Mouse (Mus musculus): Measurements from ENCODE around the gene Ankrd2. TPM values are rescaled to one million over a fixed set of nuclear protein-coding genes. Genes with fewer than 3 reads are reported as not detected.

Ankrd2 gene
- total and polyA plus RNA-seq, 2 experiments from 2014 or later, result 0.14 TPM; not detected in 1

GRCm38 (mm10) chr19:42085690-42086089 is 49.9 kb downstream of the Ankrd2 start:
- H3K4me3 ChIP-seq (ENCODE audit: low read depth, low read length), result peak overlapping the region; percentile 55
- TF ChIP-seq EP300 (IDR thresholded peaks at IDR 0.05; ENCODE audit: low read depth) (no peak), CTCF (IDR thresholded peaks at IDR 0.05; ENCODE audit: low read depth) (no peak)
- 0 out of 2 replicates have a peak overlapping the region, but pooled peaks have one; percentile 18 for H3K9ac ChIP-seq (replicated peaks; ENCODE audit: low read depth, low read length)
- no peak for DNase-seq (ENCODE audit: low spot score)
- H3K27me3 ChIP-seq (ENCODE audit: control insufficient read depth, insufficient read depth, low read length), result no peaks in the 10 kb centered on the region
- peaks cover 10% of the 10 kb centered on the region for H3K4me1 ChIP-seq (ENCODE audit: control insufficient read depth, insufficient read depth)
- no peaks in the 10 kb centered on the region for H3K9me3 ChIP-seq (replicated peaks; ENCODE audit: control insufficient read depth, low read length)
- no peak for ATAC-seq (ENCODE audit: insufficient read depth, low read depth)
- H3K36me3 ChIP-seq (replicated peaks; ENCODE audit: control insufficient read depth, insufficient read depth, low read length), result no peaks in the 10 kb centered on the region
- WGBS, result 6% methylated on average over 10 of the region's 10 CpGs
- no peak overlapping the region for H3K27ac ChIP-seq (ENCODE audit: low read depth)
- H3K4me2 ChIP-seq (ENCODE audit: low read depth, low read length), result peak overlapping the region; percentile 75

GRCm38 (mm10) chr19:42086166-42086565 is 50.4 kb downstream of the Ankrd2 start, which contains the start of gene Morn4:
TSS of gene Morn4 (minus strand) at chr19:42086357.
- TF ChIP-seq CTCF (IDR thresholded peaks at IDR 0.05; ENCODE audit: low read depth) (no peak), EP300 (IDR thresholded peaks at IDR 0.05; ENCODE audit: low read depth) (no peak)
- DNase-seq (ENCODE audit: low spot score) (peak; percentile 81), ATAC-seq (ENCODE audit: insufficient read depth, low read depth) (peak; percentile 34)
- Histone ChIP-seq H3K27ac (ENCODE audit: low read depth) (no peak within 1 kb of the TSS), H3K4me1 (ENCODE audit: control insufficient read depth, insufficient read depth) (peaks cover 12% of the 10 kb centered on the region), H3K36me3 (replicated peaks; ENCODE audit: control insufficient read depth, insufficient read depth, low read length) (no peaks in the 10 kb centered on the region), H3K9ac (replicated peaks; ENCODE audit: low read depth, low read length) (0 out of 2 replicates have a peak within 1 kb of the TSS, but pooled peaks have one; percentile 18), H3K9me3 (replicated peaks; ENCODE audit: control insufficient read depth, low read length) (no peaks in the 10 kb centered on the region), H3K27me3 (ENCODE audit: control insufficient read depth, insufficient read depth, low read length) (no peaks in the 10 kb centered on the region), H3K4me2 (ENCODE audit: low read depth, low read length) (peak within 1 kb of the TSS; percentile 75), H3K4me3 (ENCODE audit: low read depth, low read length) (peak within 1 kb of the TSS; percentile 55)
- WGBS, result under 1% methylated on average over 20 of the region's 21 CpGs

GRCm38 (mm10) chr19:42089103-42089747 is 53.4 kb downstream of the Ankrd2 start:
- H3K4me2 ChIP-seq (ENCODE audit: low read depth, low read length), result peak overlapping the region; percentile 66
- peak overlapping the region; percentile 85 for H3K27ac ChIP-seq (ENCODE audit: low read depth)
- DNase-seq (ENCODE audit: low spot score) (peak; percentile 63), ATAC-seq (ENCODE audit: insufficient read depth, low read depth) (no peak)
- no peaks in the 10 kb centered on the region for H3K27me3 ChIP-seq (ENCODE audit: control insufficient read depth, insufficient read depth, low read length)
- TF ChIP-seq EP300 (IDR thresholded peaks at IDR 0.05; ENCODE audit: low read depth) (no peak; the same call in 1 of the 2 replicates), CTCF (IDR thresholded peaks at IDR 0.05; ENCODE audit: low read depth) (no peak)
- peak overlapping the region; percentile 90 for H3K4me3 ChIP-seq (ENCODE audit: low read depth, low read length)
- peaks cover 16% of the 10 kb centered on the region for H3K4me1 ChIP-seq (ENCODE audit: control insufficient read depth, insufficient read depth)
- H3K9me3 ChIP-seq (replicated peaks; ENCODE audit: control insufficient read depth, low read length), result no peaks in the 10 kb centered on the region
- 23% methylated on average over 14 of the region's 14 CpGs for WGBS
- 0 out of 2 replicates have a peak overlapping the region, but pooled peaks have one; percentile 41 for H3K9ac ChIP-seq (replicated peaks; ENCODE audit: low read depth, low read length)
- H3K36me3 ChIP-seq (replicated peaks; ENCODE audit: control insufficient read depth, insufficient read depth, low read length), result peaks cover 5% of the 10 kb centered on the region

GRCm38 (mm10) chr19:42089748-42090595 is 54.2 kb downstream of the Ankrd2 start, which contains the start of gene Pi4k2a:
TSS of gene Pi4k2a (plus strand) at chr19:42090470.
- DNase-seq (ENCODE audit: low spot score), result peak; percentile 99

GRCm38 (mm10) chr19:42090637-42091141 is 54.9 kb downstream of the Ankrd2 start:
- H3K4me1 ChIP-seq (ENCODE audit: control insufficient read depth, insufficient read depth), result peaks cover 16% of the 10 kb centered on the region
- H3K4me3 ChIP-seq (ENCODE audit: low read depth, low read length), result peak overlapping the region; percentile 90
- TF ChIP-seq EP300 (IDR thresholded peaks at IDR 0.05; ENCODE audit: low read depth) (no peak), CTCF (IDR thresholded peaks at IDR 0.05; ENCODE audit: low read depth) (no peak)
- no peaks in the 10 kb centered on the region for H3K27me3 ChIP-seq (ENCODE audit: control insufficient read depth, insufficient read depth, low read length)
- H3K4me2 ChIP-seq (ENCODE audit: low read depth, low read length), result peak overlapping the region; percentile 77
- H3K9me3 ChIP-seq (replicated peaks; ENCODE audit: control insufficient read depth, low read length), result no peaks in the 10 kb centered on the region
- H3K9ac ChIP-seq (replicated peaks; ENCODE audit: low read depth, low read length), result peak overlapping the region; percentile 90
- WGBS, result 0% methylated on average over 49 of the region's 52 CpGs
- H3K27ac ChIP-seq (ENCODE audit: low read depth), result peak overlapping the region; percentile 93
- H3K36me3 ChIP-seq (replicated peaks; ENCODE audit: control insufficient read depth, insufficient read depth, low read length), result peaks cover 13% of the 10 kb centered on the region
- peak; percentile 30 for DNase-seq (ENCODE audit: low spot score)
- peak; percentile 43 for ATAC-seq (ENCODE audit: insufficient read depth, low read depth)

More at GRCm38 (mm10) chr19:42089748-42090595, 54.2 kb downstream of the Ankrd2 start, which contains the start of gene Pi4k2a:
- Histone ChIP-seq H3K27ac (ENCODE audit: low read depth) (peak within 1 kb of the TSS; percentile 93), H3K9ac (replicated peaks; ENCODE audit: low read depth, low read length) (peak within 1 kb of the TSS; percentile 90), H3K4me1 (ENCODE audit: control insufficient read depth, insufficient read depth) (peaks cover 16% of the 10 kb centered on the region), H3K9me3 (replicated peaks; ENCODE audit: control insufficient read depth, low read length) (no peaks in the 10 kb centered on the region), H3K4me2 (ENCODE audit: low read depth, low read length) (peak within 1 kb of the TSS; percentile 77), H3K36me3 (replicated peaks; ENCODE audit: control insufficient read depth, insufficient read depth, low read length) (peaks cover 10% of the 10 kb centered on the region), H3K4me3 (ENCODE audit: low read depth, low read length) (peak within 1 kb of the TSS; percentile 90), H3K27me3 (ENCODE audit: control insufficient read depth, insufficient read depth, low read length) (no peaks in the 10 kb centered on the region)
- TF ChIP-seq EP300 (IDR thresholded peaks at IDR 0.05; ENCODE audit: low read depth) (0 out of 2 replicates have a peak, but pooled peaks have one; percentile 16), CTCF (IDR thresholded peaks at IDR 0.05; ENCODE audit: low read depth) (no peak)
- peak; percentile 99 for ATAC-seq (ENCODE audit: insufficient read depth, low read depth)
- under 1% methylated on average over 51 of the region's 55 CpGs for WGBS

Other genes with a start within 250 kb of the Ankrd2 start
- gene Arhgap19, start 234.0 kb upstream of the Ankrd2 start, total RNA-seq (2014; rRNA removed; ENCODE audit: low replicate concordance), result 11.1 and 13.2 TPM in 2 replicates
- 2.4 and 2.7 TPM in 2 replicates for gene Arhgap19, start 234.0 kb upstream of the Ankrd2 start, polyA plus RNA-seq (2015; fragmentation: Nextera tagmentation; extraction: Ambion mirVana)
- 2.1 and 5.9 TPM in 2 replicates for gene Frat1, start 206.0 kb upstream of the Ankrd2 start, total RNA-seq (2014; rRNA removed; ENCODE audit: low replicate concordance)
- 3.4 and 5.2 TPM in 2 replicates for gene Frat1, start 206.0 kb upstream of the Ankrd2 start, polyA plus RNA-seq (2015; fragmentation: Nextera tagmentation; extraction: Ambion mirVana)
- gene Frat2, start 187.9 kb upstream of the Ankrd2 start, total RNA-seq (2014; rRNA removed; ENCODE audit: low replicate concordance), result 5.6 and 8.7 TPM in 2 replicates
- gene Frat2, start 187.9 kb upstream of the Ankrd2 start, polyA plus RNA-seq (2015; fragmentation: Nextera tagmentation; extraction: Ambion mirVana), result 1.4 and 1.9 TPM in 2 replicates
- gene Rrp12, start 139.8 kb upstream of the Ankrd2 start, total RNA-seq (2014; rRNA removed; ENCODE audit: low replicate concordance), result 4.5 and 7.7 TPM in 2 replicates
- gene Rrp12, start 139.8 kb upstream of the Ankrd2 start, polyA plus RNA-seq (2015; fragmentation: Nextera tagmentation; extraction: Ambion mirVana), result 4.8 and 7.7 TPM in 2 replicates
- 290 and 335 TPM in 2 replicates for gene Pgam1, start 124.1 kb upstream of the Ankrd2 start, total RNA-seq (2014; rRNA removed; ENCODE audit: low replicate concordance)
- 196 and 199 TPM in 2 replicates for gene Pgam1, start 124.1 kb upstream of the Ankrd2 start, polyA plus RNA-seq (2015; fragmentation: Nextera tagmentation; extraction: Ambion mirVana)
- gene Exosc1, start 102.6 kb upstream of the Ankrd2 start, total RNA-seq (2014; rRNA removed; ENCODE audit: low replicate concordance), result 1.7 and 14.9 TPM in 2 replicates
- gene Exosc1, start 102.6 kb upstream of the Ankrd2 start, polyA plus RNA-seq (2015; fragmentation: Nextera tagmentation; extraction: Ambion mirVana), result 32.1 and 32.6 TPM in 2 replicates
- gene Zdhhc16, start 102.5 kb upstream of the Ankrd2 start, total RNA-seq (2014; rRNA removed; ENCODE audit: low replicate concordance), result 44.3 and 53.2 TPM in 2 replicates
- gene Zdhhc16, start 102.5 kb upstream of the Ankrd2 start, polyA plus RNA-seq (2015; fragmentation: Nextera tagmentation; extraction: Ambion mirVana), result 37.3 and 38.3 TPM in 2 replicates
- gene Mms19, start 54.8 kb upstream of the Ankrd2 start, total RNA-seq (2014; rRNA removed; ENCODE audit: low replicate concordance), result 34.9 and 39.3 TPM in 2 replicates
- 11.5 and 13.1 TPM in 2 replicates for gene Mms19, start 54.8 kb upstream of the Ankrd2 start, polyA plus RNA-seq (2015; fragmentation: Nextera tagmentation; extraction: Ambion mirVana)
- 29.6 and 38.7 TPM in 2 replicates for gene Ubtd1, start 54.2 kb upstream of the Ankrd2 start, total RNA-seq (2014; rRNA removed; ENCODE audit: low replicate concordance)
- 21.9 and 24.8 TPM in 2 replicates for gene Ubtd1, start 54.2 kb upstream of the Ankrd2 start, polyA plus RNA-seq (2015; fragmentation: Nextera tagmentation; extraction: Ambion mirVana)
- 1.2 and 1.3 TPM in 2 replicates for gene Hoga1, start 9.6 kb downstream of the Ankrd2 start, total RNA-seq (2014; rRNA removed; ENCODE audit: low replicate concordance)
- 1.4 and 1.5 TPM in 2 replicates for gene Hoga1, start 9.6 kb downstream of the Ankrd2 start, polyA plus RNA-seq (2015; fragmentation: Nextera tagmentation; extraction: Ambion mirVana)
- gene 4933411K16Rik, start 16.2 kb downstream of the Ankrd2 start, total RNA-seq (2014; rRNA removed; ENCODE audit: low replicate concordance), result 0.15 TPM in 1 of 2 replicates, not detected in the other
- gene 4933411K16Rik, start 16.2 kb downstream of the Ankrd2 start, polyA plus RNA-seq (2015; fragmentation: Nextera tagmentation; extraction: Ambion mirVana), result not detected in 2 replicates
- 1.7 and 2.3 TPM in 2 replicates for gene Morn4, start 50.4 kb downstream of the Ankrd2 start, total RNA-seq (2014; rRNA removed; ENCODE audit: low replicate concordance)
- gene Morn4, start 50.4 kb downstream of the Ankrd2 start, polyA plus RNA-seq (2015; fragmentation: Nextera tagmentation; extraction: Ambion mirVana), result 5.2 and 5.7 TPM in 2 replicates
- gene Pi4k2a, start 54.5 kb downstream of the Ankrd2 start, total RNA-seq (2014; rRNA removed; ENCODE audit: low replicate concordance), result 6.7 and 6.9 TPM in 2 replicates
- 12.6 and 13.4 TPM in 2 replicates for gene Pi4k2a, start 54.5 kb downstream of the Ankrd2 start, polyA plus RNA-seq (2015; fragmentation: Nextera tagmentation; extraction: Ambion mirVana)
- gene Avpi1, start 93.1 kb downstream of the Ankrd2 start, total RNA-seq (2014; rRNA removed; ENCODE audit: low replicate concordance), result 39.9 and 52.6 TPM in 2 replicates
- gene Avpi1, start 93.1 kb downstream of the Ankrd2 start, polyA plus RNA-seq (2015; fragmentation: Nextera tagmentation; extraction: Ambion mirVana), result 43.0 and 46.0 TPM in 2 replicates
- gene Marveld1, start 111.4 kb downstream of the Ankrd2 start, total RNA-seq (2014; rRNA removed; ENCODE audit: low replicate concordance), result 35.0 and 44.6 TPM in 2 replicates
- 7.2 and 8.6 TPM in 2 replicates for gene Marveld1, start 111.4 kb downstream of the Ankrd2 start, polyA plus RNA-seq (2015; fragmentation: Nextera tagmentation; extraction: Ambion mirVana)
- 20.4 and 27.2 TPM in 2 replicates for gene Zfyve27, start 128.0 kb downstream of the Ankrd2 start, total RNA-seq (2014; rRNA removed; ENCODE audit: low replicate concordance)
- 16.2 and 18.3 TPM in 2 replicates for gene Zfyve27, start 128.0 kb downstream of the Ankrd2 start, polyA plus RNA-seq (2015; fragmentation: Nextera tagmentation; extraction: Ambion mirVana)
- 2.3 and 4.9 TPM in 2 replicates for gene Sfrp5, start 166.3 kb downstream of the Ankrd2 start, total RNA-seq (2014; rRNA removed; ENCODE audit: low replicate concordance)
- gene Sfrp5, start 166.3 kb downstream of the Ankrd2 start, polyA plus RNA-seq (2015; fragmentation: Nextera tagmentation; extraction: Ambion mirVana), result 1.7 and 1.8 TPM in 2 replicates
- gene Golga7b, start 211.6 kb downstream of the Ankrd2 start, total RNA-seq (2014; rRNA removed; ENCODE audit: low replicate concordance), result not detected in 2 replicates
- 0.23 and 0.30 TPM in 2 replicates for gene Golga7b, start 211.6 kb downstream of the Ankrd2 start, polyA plus RNA-seq (2015; fragmentation: Nextera tagmentation; extraction: Ambion mirVana)

Data from heart, postnatal 0 days (tissue).